Mouse (Mus musculus) c-Kit-positive CD71-negative TER-119-negative erythroid progenitor cells, embryonic 14.5 days (primary cell): ENCODE results near the gene Gltp.
A peak's percentile ranks its signal among the peaks of the same experiment; 100 is the strongest.

Experiments
- DNase-seq: peaks from one replicate; pipeline ENCODE4 v3.0.0-alpha.2; 2013; ENCODE audit warnings: low read depth

Gltp gene

GRCm38 (mm10) chr5:114690633-114691567 lies at the start of gene Gltp:
Gene Gltp, minus strand, starts transcription at chr5:114690984.
- DNase-seq: peak; percentile 87

- no peak for DNase-seq
Observed at GRCm38 (mm10) chr5:114738707-114739241, 48.0 kb upstream of the Gltp start.

- DNase-seq: no peak
Observed at GRCm38 (mm10) chr5:114737090-114737887, 46.5 kb upstream of the Gltp start.

DNA sequence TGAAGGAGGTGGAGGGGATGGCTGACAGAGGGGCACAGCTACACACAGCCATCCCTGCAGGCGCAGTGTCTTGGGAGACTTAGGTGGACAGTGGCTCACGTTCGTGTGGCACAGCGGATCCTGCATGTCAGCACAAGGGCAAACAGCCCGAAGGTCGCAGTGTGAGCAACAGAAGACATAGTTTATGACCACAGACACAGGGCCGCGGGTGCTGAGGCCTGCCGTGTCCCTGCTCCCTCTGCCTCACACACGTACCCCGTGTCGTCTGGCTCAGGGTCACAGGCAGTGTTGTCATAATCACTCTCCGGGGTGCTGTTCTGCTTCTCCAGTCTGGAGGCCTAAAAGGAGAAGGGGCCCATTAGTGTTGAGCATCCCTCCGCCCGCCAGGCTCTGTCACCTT lies 42.8 kb upstream of the Gltp start:
- DNase-seq: no peak

DNA sequence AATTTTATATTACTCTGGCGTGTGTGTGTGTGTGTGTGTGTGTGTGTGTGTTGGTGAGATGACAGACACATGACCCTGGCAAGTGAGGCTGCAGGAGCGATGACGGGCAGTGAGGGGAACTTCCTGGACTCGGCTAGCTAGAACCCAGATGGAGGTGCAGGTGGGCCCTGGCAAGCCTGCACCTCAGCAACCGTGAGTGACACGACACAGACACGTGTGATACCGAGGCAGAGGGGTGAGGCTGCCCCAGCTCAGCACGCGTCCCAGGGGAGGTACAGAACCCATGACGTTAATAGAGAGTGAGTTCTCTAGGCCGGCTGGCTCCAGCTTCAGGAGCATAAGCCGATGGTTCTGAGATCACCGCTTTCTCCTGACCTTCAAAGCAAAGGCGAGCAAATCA lies 41.2 kb upstream of the Gltp start:
- DNase-seq: no peak

GRCm38 (mm10) chr5:114731498-114731897 lies 40.7 kb upstream of the Gltp start:
- no peak for DNase-seq

DNA sequence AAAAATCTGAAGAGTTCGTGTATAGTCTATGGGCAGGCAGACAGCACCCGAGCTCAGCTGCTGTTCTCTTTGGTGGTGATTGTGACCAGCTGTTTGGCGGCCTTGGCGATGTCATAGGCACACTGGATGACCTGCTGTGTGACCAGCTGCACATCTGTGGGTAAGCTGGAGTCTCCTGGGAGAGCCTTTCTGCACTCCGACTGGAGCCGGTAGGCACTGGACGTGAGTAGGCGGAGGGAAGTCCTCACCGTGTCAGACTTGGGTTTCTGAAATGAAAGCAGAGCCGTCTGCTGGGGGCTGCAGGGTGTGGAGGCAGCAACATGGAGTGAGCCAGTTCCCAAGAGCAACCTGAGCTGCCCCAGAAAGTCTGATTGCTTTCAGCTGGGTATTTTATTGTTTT lies 39.3 kb upstream of the Gltp start:
- no peak for DNase-seq

GRCm38 (mm10) chr5:114728160-114728559 lies 37.4 kb upstream of the Gltp start:
- no peak for DNase-seq

- DNase-seq: no peak
Observed at GRCm38 (mm10) chr5:114722846-114723245, 32.1 kb upstream of the Gltp start.

GRCm38 (mm10) chr5:114721969-114722368 lies 31.2 kb upstream of the Gltp start:
- DNase-seq: no peak

DNA sequence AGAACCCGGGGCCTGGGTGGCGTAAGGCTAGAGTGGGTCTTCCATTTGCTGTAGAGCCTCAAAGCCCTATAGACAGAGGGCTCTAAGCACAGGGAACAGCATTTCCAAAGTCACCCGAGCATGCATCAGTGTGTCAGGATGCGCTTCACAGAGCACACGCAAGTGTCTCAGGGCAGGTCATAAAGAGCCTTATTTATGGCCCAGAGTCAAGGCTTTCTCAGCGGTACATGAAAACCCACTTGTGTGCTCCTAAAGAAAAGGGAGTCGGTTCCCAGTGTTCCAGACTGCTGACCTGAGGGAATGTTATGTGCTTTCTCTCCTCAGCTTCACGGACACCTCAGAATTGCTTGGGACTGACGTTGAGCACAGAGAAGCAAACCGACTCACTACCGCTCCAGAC lies 30.0 kb upstream of the Gltp start:
- DNase-seq: no peak

GRCm38 (mm10) chr5:114719928-114720270 lies 29.1 kb upstream of the Gltp start:
- no peak for DNase-seq

DNA sequence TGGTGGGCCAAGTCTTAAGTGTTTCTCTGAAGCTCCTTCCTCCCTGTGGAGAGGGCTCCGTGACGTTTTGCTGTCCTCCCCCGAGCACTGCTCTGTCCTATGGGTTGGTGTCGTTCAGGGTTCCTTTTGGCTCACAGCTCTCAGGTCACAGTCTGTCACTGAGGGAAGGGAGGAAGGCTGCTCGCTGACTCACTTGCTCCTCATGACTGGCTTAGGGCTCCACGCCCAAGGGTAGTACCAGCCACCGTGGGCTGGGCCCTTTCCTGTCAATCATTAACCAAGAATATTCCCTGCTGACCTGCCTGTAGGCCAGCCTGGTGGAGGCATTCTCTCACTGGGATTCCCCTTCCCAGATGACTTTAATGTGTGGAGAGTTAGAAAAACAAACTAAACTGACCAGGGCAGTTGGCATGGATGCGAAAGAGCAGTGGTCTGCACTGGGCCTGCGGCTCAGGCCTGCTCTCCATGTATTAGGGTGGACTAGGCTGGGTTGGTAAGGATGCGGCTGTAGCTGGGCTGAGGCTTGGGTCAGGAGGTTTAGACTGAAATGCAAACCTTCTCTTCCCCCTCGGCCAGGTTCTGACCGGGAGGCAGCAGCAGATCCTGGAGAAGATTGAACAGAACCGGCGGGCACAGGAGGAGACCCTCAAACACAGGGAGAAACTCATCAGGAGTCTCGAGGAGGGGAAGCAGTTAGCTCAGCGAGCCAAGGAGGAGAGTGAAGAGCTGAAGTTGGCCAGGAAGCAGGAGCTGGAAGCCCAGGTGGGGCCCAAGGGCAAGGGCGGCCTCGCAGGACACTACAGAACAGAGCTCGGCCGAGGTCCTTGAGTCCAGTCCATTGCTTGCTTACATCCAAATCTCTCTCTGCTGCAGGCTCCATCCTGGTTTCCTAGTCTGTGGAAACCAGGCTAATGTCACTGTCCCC lies 28.5 kb upstream of the Gltp start:
- DNase-seq: no peak

- no peak for DNase-seq
Observed at GRCm38 (mm10) chr5:114718483-114718882, 27.7 kb upstream of the Gltp start.

GRCm38 (mm10) chr5:114717937-114718336 lies 27.2 kb upstream of the Gltp start:
- no peak for DNase-seq

DNA sequence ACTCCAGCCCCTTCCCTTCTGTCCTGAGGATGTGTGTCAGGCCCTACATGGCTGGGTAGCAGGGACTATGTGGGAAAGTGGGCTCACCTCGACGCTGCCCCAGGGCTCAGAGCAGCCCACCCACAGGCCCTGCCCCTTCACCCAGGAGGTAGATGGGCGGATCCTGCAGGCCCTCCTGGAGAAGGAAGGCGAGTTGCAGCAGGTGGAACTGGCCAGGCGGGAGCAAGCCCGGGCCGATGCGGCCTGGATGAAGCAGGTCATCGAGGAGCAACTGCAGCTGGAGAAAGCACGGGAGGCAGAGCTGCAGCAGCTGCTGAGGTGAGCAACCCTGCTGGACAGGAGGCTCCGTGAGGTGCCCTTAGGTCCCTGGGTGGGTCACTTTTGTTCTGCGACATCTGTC lies 26.5 kb upstream of the Gltp start:
- DNase-seq: no peak

DNA sequence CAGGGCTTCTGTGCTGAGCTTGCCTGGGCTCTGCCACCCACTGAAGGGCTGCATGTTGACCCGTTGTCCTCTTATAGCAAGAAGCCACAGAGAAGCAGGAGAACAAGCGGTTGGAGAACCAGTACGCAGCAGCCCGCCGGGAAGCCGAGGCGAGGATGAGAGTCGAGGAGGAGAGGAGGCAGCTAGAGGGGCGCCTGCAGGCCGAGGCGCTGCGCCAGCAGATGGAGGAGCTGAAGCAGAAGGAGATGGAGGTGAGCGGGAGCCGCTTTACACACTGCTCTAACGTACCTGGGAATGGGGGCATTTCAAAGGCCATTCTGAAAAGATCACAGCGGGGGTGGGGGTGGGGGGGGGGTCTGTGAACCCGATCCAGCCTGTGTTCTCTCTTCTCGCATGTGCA lies 23.8 kb upstream of the Gltp start:
- no peak for DNase-seq

DNA sequence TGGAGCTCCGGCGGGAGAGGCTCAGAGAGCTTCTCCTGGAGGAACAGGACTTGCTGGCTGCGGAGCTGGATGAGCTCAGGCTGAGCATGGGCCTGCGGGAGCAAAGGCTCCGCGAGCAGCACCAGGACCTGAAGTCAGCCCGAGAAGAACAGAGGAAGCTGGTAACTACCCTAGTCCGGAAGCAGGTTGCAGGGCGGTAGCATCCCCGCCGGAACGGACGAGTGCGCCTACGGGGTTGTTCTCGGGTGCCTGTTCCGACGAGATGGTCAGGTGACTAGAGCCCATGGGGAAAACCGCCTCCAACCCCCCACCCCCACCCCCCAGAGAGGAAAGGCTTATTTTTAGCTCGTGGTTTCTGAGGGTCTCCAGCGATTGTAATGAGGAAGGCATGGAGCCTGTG lies 18.6 kb upstream of the Gltp start:
- DNase-seq: no peak

DNA sequence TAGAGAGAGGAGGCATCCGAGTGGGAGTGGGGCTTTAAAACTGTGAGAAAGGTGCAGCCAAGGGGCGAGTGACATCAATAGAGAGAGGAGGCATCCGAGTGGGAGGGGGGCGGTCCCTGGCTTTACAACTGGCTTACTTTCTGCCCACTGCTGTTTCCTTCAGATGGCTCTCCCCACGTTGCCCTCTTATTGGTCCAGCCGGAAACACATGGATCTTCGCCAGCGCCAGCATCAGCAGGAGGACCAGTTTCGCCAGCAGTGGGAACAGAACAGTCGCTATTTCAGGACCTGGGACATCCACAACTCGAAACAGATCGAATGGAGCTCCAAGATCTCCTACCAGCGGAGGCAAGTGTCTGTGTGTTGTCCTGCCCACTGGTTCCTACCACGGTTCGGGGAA lies 17.7 kb upstream of the Gltp start:
- DNase-seq: no peak

- peak; percentile 98 for DNase-seq
Observed at GRCm38 (mm10) chr5:114707265-114708068, 16.7 kb upstream of the Gltp start, which contains the start of gene Tchp. Gene Tchp, plus strand, starts transcription at chr5:114707760.
